Mouse (Mus musculus): ENCODE data around the gene Cnnm1. TPM values are rescaled to one million over a fixed set of nuclear protein-coding genes. Genes with fewer than 3 reads are reported as not detected.

The Cnnm1 gene
- polyA plus RNA-seq, 1 experiment from 2014 or later = 0.20 TPM

- no peak for ATAC-seq (replicated peaks; ENCODE audit: insufficient number of reproducible peaks, low FRiP score, low TSS enrichment)
- Histone ChIP-seq H3K36me3 (ENCODE audit: control insufficient read depth, insufficient read depth, low read length) (peaks cover 7% of the 10 kb centered on the region), H3K9me3 (replicated peaks; ENCODE audit: control insufficient read depth, low read length) (no peaks in the 10 kb centered on the region)
Observed at GRCm38 (mm10) chr19:43510436-43511220, 70.4 kb downstream of the Cnnm1 start.

DNA sequence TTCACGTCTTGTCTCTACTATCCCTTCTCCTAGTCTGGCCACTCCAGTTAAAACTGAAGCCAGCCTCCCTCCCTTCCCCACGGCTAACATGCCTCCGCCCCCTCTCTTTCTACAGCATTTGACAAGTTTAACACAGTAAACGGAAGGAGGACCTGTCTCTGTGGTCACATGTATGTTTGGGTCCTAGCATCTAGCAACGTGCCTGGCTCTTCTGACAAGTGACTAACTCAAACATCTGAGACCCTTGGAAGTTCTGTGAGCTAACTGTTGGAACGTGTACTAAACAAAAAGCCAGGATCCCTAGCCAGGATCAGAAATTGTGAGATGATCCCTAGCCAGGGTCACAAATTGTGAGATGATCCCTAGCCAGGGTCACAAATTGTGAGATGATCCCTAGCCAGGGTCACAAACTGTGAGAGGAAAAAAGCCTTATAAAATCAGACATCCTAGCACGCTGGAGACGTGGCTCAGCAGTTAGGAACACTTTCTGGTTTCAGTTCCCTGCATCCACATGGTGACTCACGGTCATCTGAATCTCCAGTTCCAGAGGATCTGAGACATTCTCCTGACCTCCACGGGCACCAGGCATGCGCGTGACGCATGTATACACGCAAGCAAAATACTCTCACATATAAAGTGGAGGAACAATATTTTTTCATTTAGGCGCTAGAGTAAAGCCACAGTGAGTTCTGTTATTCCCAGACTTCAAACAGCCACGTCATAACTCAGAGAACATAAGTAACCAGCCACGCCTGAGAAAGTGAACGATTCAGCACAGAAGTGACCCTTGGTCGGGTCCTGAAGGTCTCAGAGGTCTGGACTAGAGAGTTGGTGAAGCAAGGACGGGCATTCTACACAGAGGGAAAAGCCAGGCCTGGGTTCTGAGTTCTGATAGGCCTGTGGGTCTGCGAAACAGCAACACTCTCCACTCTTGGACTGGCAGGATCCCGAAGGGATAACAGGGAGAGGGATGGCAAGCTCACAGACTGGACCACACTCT is 71.7 kb downstream of the Cnnm1 start:
- WGBS (ENCODE audit: insufficient replicate concordance) = 82% methylated on average over 22 of the region's 22 CpGs
- H3K9me3 ChIP-seq (replicated peaks; ENCODE audit: control insufficient read depth, low read length) = no peaks in the 10 kb centered on the region
- ATAC-seq (replicated peaks; ENCODE audit: insufficient number of reproducible peaks, low FRiP score, low TSS enrichment) = no peak
- peaks cover 8% of the 10 kb centered on the region for H3K36me3 ChIP-seq (ENCODE audit: control insufficient read depth, insufficient read depth, low read length)
- H3K27ac ChIP-seq (ENCODE audit: low read depth, low read length) = no peak overlapping the region
- H3K4me1 ChIP-seq (ENCODE audit: control insufficient read depth, insufficient read depth, low read length) = peaks cover 9% of the 10 kb centered on the region
- H3K4me2 ChIP-seq = no peak overlapping the region
- H3K4me3 ChIP-seq (ENCODE audit: low read depth, low read length) = no peak overlapping the region
- H3K9ac ChIP-seq (ENCODE audit: low read depth, low read length) = no peak overlapping the region
- no peaks in the 10 kb centered on the region for H3K27me3 ChIP-seq (ENCODE audit: control insufficient read depth, insufficient read depth, low read length)

More at GRCm38 (mm10) chr19:43510436-43511220, 70.4 kb downstream of the Cnnm1 start:
- Histone ChIP-seq H3K27ac (ENCODE audit: low read depth, low read length) (no peak overlapping the region), H3K27me3 (ENCODE audit: control insufficient read depth, insufficient read depth, low read length) (no peaks in the 10 kb centered on the region), H3K4me1 (ENCODE audit: control insufficient read depth, insufficient read depth, low read length) (no peaks in the 10 kb centered on the region), H3K4me2 (no peak overlapping the region), H3K4me3 (ENCODE audit: low read depth, low read length) (no peak overlapping the region), H3K9ac (ENCODE audit: low read depth, low read length) (no peak overlapping the region)
- WGBS (ENCODE audit: insufficient replicate concordance) = 92% methylated on average over 14 of the region's 14 CpGs

DNA sequence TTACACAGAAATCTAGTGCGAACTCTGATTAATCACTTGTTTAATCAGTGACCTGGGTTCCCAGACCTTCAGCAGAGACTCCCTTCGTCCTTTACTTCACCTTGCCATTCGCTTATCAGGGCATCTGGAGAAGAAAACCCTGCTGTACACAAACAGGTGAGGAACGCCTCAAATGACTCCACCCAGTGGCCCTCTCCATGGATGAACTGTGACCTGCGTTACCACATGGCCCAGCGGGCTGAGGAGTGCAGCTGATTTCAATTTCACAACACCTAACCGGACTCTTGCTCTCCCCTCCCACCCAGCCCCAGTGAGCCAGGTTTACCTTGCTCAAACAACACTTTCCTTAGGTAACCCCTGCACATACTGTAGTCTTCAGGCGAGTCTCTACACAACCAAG is 73.6 kb downstream of the Cnnm1 start:
- WGBS (ENCODE audit: insufficient replicate concordance) = 90% methylated on average over 8 of the region's 8 CpGs
- Histone ChIP-seq H3K4me3 (ENCODE audit: low read depth, low read length) (no peak overlapping the region), H3K27me3 (ENCODE audit: control insufficient read depth, insufficient read depth, low read length) (no peaks in the 10 kb centered on the region), H3K36me3 (ENCODE audit: control insufficient read depth, insufficient read depth, low read length) (peaks cover 8% of the 10 kb centered on the region), H3K4me2 (no peak overlapping the region), H3K4me1 (ENCODE audit: control insufficient read depth, insufficient read depth, low read length) (peaks cover 10% of the 10 kb centered on the region), H3K9ac (ENCODE audit: low read depth, low read length) (no peak overlapping the region), H3K9me3 (replicated peaks; ENCODE audit: control insufficient read depth, low read length) (no peaks in the 10 kb centered on the region), H3K27ac (ENCODE audit: low read depth, low read length) (no peak overlapping the region)
- no peak for ATAC-seq (replicated peaks; ENCODE audit: insufficient number of reproducible peaks, low FRiP score, low TSS enrichment)

GRCm38 (mm10) chr19:43515668-43516396 is 75.6 kb downstream of the Cnnm1 start:
- Histone ChIP-seq H3K4me1 (ENCODE audit: control insufficient read depth, insufficient read depth, low read length) (peaks cover 15% of the 10 kb centered on the region), H3K4me3 (ENCODE audit: low read depth, low read length) (no peak overlapping the region), H3K27me3 (ENCODE audit: control insufficient read depth, insufficient read depth, low read length) (no peaks in the 10 kb centered on the region), H3K9ac (ENCODE audit: low read depth, low read length) (no peak overlapping the region), H3K9me3 (replicated peaks; ENCODE audit: control insufficient read depth, low read length) (no peaks in the 10 kb centered on the region), H3K27ac (ENCODE audit: low read depth, low read length) (no peak overlapping the region), H3K36me3 (ENCODE audit: control insufficient read depth, insufficient read depth, low read length) (peaks cover 8% of the 10 kb centered on the region), H3K4me2 (no peak overlapping the region)
- no peak for ATAC-seq (replicated peaks; ENCODE audit: insufficient number of reproducible peaks, low FRiP score, low TSS enrichment)
- WGBS (ENCODE audit: insufficient replicate concordance) = 88% methylated on average over 23 of the region's 23 CpGs

DNA sequence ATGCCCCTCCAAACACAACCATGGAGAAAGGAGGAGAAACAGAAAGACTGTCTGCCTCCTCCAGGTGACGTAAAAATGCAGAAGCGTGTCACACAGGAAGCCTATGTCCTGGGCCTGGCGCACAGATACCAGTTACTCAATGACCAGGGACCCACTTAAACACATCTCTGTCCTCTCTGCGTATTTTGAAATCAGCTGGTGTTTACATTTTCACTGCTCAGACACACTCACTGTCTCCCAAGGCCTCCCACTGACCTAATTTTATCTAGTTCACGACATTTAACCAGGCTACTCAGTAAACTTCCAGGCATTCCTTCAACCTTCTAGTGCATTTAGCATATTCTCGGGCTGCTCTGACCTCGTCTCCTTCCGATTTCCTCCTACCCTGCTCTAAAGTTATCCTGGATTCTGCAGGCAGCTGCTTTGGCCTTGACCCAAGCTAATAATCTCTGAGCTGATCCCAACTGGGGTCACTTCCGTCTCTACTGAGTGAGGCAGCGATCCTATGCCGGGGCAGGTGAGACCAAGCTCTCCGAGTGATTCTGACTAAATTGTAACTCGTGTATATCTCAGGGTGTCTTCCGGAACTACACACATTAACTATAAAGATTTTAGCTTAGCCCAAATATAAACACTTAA is 76.3 kb downstream of the Cnnm1 start:
- Histone ChIP-seq H3K9me3 (replicated peaks; ENCODE audit: control insufficient read depth, low read length) (no peaks in the 10 kb centered on the region), H3K36me3 (ENCODE audit: control insufficient read depth, insufficient read depth, low read length) (peaks cover 8% of the 10 kb centered on the region), H3K9ac (ENCODE audit: low read depth, low read length) (no peak overlapping the region), H3K27ac (ENCODE audit: low read depth, low read length) (no peak overlapping the region), H3K4me3 (ENCODE audit: low read depth, low read length) (no peak overlapping the region), H3K27me3 (ENCODE audit: control insufficient read depth, insufficient read depth, low read length) (no peaks in the 10 kb centered on the region), H3K4me1 (ENCODE audit: control insufficient read depth, insufficient read depth, low read length) (peaks cover 20% of the 10 kb centered on the region), H3K4me2 (no peak overlapping the region)
- ATAC-seq (replicated peaks; ENCODE audit: insufficient number of reproducible peaks, low FRiP score, low TSS enrichment) = no peak
- WGBS (ENCODE audit: insufficient replicate concordance) = 78% methylated on average over 14 of the region's 14 CpGs

DNA sequence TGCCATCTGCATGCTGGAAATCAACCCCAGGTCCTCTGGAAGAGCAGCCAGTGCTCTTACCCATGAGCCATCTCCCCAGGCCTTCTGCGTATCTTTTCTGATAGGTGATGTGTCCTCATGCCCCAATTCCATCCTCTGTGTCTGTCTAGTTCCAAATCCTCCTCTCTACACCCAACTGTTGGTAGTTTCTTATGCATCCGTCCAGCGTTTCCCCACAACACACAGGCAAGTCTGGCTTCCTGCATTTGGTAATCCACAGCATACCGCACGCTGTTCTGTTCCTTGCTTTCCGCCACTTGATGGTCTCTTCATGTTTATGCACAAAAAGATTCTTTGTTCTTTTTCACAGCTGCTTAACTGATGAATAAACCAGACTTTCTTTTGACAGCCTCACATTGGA is 77.1 kb downstream of the Cnnm1 start:
- peaks cover 20% of the 10 kb centered on the region for H3K4me1 ChIP-seq (ENCODE audit: control insufficient read depth, insufficient read depth, low read length)
- peaks cover 8% of the 10 kb centered on the region for H3K36me3 ChIP-seq (ENCODE audit: control insufficient read depth, insufficient read depth, low read length)
- H3K4me2 ChIP-seq = no peak overlapping the region
- whole genome bisulfite sequencing (ENCODE audit: insufficient replicate concordance) = 87% methylated on average over 6 of the region's 6 CpGs
- H3K9ac ChIP-seq (ENCODE audit: low read depth, low read length) = no peak overlapping the region
- H3K27me3 ChIP-seq (ENCODE audit: control insufficient read depth, insufficient read depth, low read length) = no peaks in the 10 kb centered on the region
- ATAC-seq (replicated peaks; ENCODE audit: insufficient number of reproducible peaks, low FRiP score, low TSS enrichment) = no peak
- no peaks in the 10 kb centered on the region for H3K9me3 ChIP-seq (replicated peaks; ENCODE audit: control insufficient read depth, low read length)
- no peak overlapping the region for H3K27ac ChIP-seq (ENCODE audit: low read depth, low read length)
- H3K4me3 ChIP-seq (ENCODE audit: low read depth, low read length) = no peak overlapping the region

DNA sequence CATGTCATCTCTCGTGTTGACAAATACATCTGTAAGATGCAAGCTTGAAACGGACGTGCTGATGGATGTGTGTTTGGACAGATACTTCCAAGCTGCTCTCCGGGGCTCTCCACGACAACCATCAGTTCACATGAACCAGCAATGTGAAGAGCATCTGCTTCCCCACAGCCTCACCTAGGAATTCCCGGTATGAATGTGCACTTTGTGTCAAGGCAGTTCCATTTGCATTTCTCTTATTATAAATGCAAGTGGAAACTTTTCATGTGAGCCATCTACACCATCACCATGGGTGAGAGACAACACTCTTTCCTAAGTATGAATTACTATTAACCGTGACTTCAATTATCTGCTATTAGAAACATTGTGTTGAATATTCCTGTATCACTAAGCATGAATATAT is 77.6 kb downstream of the Cnnm1 start:
- Histone ChIP-seq H3K36me3 (ENCODE audit: control insufficient read depth, insufficient read depth, low read length) (peaks cover 8% of the 10 kb centered on the region), H3K9ac (ENCODE audit: low read depth, low read length) (no peak overlapping the region), H3K27ac (ENCODE audit: low read depth, low read length) (no peak overlapping the region), H3K27me3 (ENCODE audit: control insufficient read depth, insufficient read depth, low read length) (no peaks in the 10 kb centered on the region), H3K9me3 (replicated peaks; ENCODE audit: control insufficient read depth, low read length) (no peaks in the 10 kb centered on the region), H3K4me1 (ENCODE audit: control insufficient read depth, insufficient read depth, low read length) (peaks cover 20% of the 10 kb centered on the region), H3K4me2 (no peak overlapping the region), H3K4me3 (ENCODE audit: low read depth, low read length) (no peak overlapping the region)
- no peak for ATAC-seq (replicated peaks; ENCODE audit: insufficient number of reproducible peaks, low FRiP score, low TSS enrichment)
- WGBS (ENCODE audit: insufficient replicate concordance) = 83% methylated on average over 7 of the region's 7 CpGs

DNA sequence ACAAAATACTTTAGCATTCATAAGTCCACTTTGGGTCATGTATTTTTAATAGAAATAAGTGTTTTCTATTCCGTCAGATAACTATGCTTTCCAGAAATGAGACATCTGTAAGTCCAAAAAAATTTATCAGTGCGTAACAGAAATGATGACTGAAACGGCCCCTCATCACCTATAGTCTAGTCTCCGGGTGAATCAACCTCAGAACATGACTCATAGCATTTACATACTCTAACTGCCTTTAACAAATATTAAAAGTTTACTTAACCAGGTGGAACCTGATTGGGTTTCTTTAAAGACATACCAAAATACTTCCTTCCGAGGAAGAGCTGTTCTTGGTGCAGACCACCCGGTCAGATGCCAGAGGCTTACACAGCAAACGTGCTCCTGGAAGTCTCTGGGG is 78.0 kb downstream of the Cnnm1 start:
- Histone ChIP-seq H3K9ac (ENCODE audit: low read depth, low read length) (no peak overlapping the region), H3K27me3 (ENCODE audit: control insufficient read depth, insufficient read depth, low read length) (no peaks in the 10 kb centered on the region), H3K27ac (ENCODE audit: low read depth, low read length) (no peak overlapping the region), H3K4me1 (ENCODE audit: control insufficient read depth, insufficient read depth, low read length) (peaks cover 20% of the 10 kb centered on the region), H3K36me3 (ENCODE audit: control insufficient read depth, insufficient read depth, low read length) (peaks cover 8% of the 10 kb centered on the region), H3K9me3 (replicated peaks; ENCODE audit: control insufficient read depth, low read length) (no peaks in the 10 kb centered on the region), H3K4me3 (ENCODE audit: low read depth, low read length) (no peak overlapping the region), H3K4me2 (no peak overlapping the region)
- ATAC-seq (replicated peaks; ENCODE audit: insufficient number of reproducible peaks, low FRiP score, low TSS enrichment) = no peak
- 86% methylated on average over 7 of the region's 7 CpGs for WGBS (ENCODE audit: insufficient replicate concordance)

All from heart, embryonic 11.5 days (tissue).